Mouse (Mus musculus): ENCODE measurements around the gene Gab1. TPM values are rescaled to one million over a fixed set of nuclear protein-coding genes. Genes with fewer than 3 reads are reported as not detected.

Gene Gab1
- polyA plus RNA-seq (2017; shearing (Covaris generic)) = not detected

DNA sequence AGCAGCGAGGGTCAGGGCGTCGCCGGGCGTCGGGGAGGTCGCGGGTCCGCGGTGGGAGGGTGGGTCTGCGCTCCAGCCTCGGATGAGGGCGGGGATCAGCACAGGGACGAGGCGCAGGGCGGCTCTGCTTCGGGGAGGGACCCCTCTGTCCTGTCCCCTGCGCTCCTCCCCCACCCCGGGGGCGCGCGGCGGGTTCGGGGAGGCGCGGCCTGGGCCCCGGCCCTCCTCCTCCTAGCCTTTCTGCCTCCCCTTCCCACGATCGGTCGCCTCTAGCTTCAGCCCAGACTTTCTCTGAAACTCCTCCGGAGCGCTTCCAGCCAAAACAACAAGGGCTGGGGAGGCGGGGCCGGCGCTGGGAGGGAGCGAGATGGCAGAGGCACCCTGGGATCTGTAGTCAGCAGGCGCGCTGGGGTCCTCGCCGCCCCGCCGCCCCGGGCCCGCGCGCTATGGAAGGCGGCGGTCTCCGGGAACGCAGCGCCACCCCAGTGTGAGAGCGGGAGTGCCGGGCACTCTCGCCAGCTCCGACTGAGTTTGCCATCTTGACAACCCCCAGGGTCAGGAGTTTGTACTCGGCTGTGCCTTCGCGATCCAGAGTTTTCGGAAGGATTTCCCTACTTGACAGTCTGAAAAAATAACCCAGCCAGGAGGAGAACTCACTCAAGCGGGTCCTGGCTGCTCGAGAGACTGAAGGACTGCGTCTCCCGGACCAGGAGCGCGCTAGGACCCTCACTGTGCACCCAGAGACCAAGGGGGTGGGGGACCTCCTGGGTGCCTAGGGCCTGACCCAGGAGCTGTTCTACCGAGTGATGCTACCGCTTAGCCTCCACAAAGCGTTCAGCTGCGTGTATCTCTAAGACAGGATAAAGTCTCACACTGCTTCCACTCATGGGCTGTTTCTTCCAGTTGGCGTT is at the start of gene Gab1:
Gab1 (minus strand) TSS at position 324 of the 911 bp plus-strand sequence.

DNA sequence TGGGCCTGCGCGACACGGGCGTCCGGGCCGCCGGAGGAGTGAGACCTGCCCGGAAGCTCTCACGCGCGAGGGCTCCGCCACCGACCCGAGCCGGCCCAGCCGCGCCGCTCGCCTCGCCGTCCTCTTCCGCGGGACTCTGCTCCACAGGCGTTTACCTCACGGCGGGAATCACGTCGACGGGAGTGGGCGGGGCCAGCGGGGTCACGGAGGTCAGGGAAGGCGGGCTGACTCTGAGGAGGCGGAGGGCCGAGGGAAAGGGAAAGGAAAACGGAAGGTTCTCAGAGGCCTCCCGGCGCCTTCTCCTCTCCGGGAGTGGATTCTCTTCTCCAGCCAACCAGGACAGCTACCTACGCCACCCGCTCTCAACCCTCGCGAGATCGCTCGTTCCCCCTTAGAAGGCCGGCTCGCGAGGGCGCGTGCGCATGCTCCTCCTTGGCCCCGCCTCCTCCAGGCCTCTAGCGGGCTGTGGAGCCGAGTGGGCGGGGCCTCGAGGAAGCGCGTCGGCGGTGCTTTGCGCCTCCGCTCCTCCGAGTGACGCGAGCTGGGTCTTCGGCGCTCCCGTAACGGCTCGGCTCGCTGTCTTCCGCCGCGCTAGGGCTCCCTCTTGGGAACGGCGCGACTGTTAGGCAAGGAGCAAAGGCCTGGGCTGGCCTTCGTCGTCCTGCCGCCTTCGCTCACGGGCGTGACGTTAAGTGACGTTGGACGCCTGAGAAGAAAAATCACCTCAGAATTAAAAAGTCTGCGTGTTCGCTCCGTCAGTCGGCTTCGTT is 141.0 kb downstream of the Gab1 start, which contains the start of gene Smarca5:
Smarca5 (minus strand) TSS at position 343 of the 770 bp plus-strand sequence.

Other genes with a start within 250 kb of the Gab1 start
- gene Smarca5, start 141.0 kb downstream of the Gab1 start, polyA plus RNA-seq (2017; shearing (Covaris generic)) = 178 TPM
- 64.2 TPM for gene Usp38, start 134.4 kb upstream of the Gab1 start, polyA plus RNA-seq (2017; shearing (Covaris generic))

All from effector memory CD4-positive, alpha-beta T cell, adult 7 months (primary cell).